Mouse (Mus musculus): Measurements from ENCODE around the gene AY761185. TPM values are rescaled to one million over a fixed set of nuclear protein-coding genes. Genes with fewer than 3 reads are reported as not detected.

AY761185 gene
- polyA plus RNA-seq (2012; ENCODE audit: low replicate concordance): not detected in 2 replicates

GRCm38 (mm10) chr8:20944610-20945009 lies at the start of gene AY761185:
Gene AY761185 (minus strand): TSS chr8:20944710.

GRCm38 (mm10) chr8:20921971-20922370 lies 22.5 kb downstream of the AY761185 start, which contains the start of gene Gm6040:
Gene Gm6040 (minus strand): TSS chr8:20922071.

GRCm38 (mm10) chr8:20902527-20902926 lies 42.0 kb downstream of the AY761185 start, which contains the start of gene Gm15056:
Gene Gm15056 (minus strand): TSS chr8:20902627.

Other genes starting within 250 kb of the AY761185 start
- gene Defb33, start 52.0 kb downstream of the AY761185 start, polyA plus RNA-seq (2012; ENCODE audit: low replicate concordance): not detected in 2 replicates
- not detected in 2 replicates for gene Gm15056, start 42.1 kb downstream of the AY761185 start, polyA plus RNA-seq (2012; ENCODE audit: low replicate concordance)
- not detected in 2 replicates for gene Gm6040, start 22.6 kb downstream of the AY761185 start, polyA plus RNA-seq (2012; ENCODE audit: low replicate concordance)
- not detected in 2 replicates for gene Defa21, start 80.8 kb upstream of the AY761185 start, polyA plus RNA-seq (2012; ENCODE audit: low replicate concordance)
- not detected in 2 replicates for gene Defa23, start 110.3 kb upstream of the AY761185 start, polyA plus RNA-seq (2012; ENCODE audit: low replicate concordance)
- not detected in 2 replicates for gene Defa35, start 120.3 kb upstream of the AY761185 start, polyA plus RNA-seq (2012; ENCODE audit: low replicate concordance)
- not detected in 2 replicates for gene Defa25, start 139.7 kb upstream of the AY761185 start, polyA plus RNA-seq (2012; ENCODE audit: low replicate concordance)
- gene Gm14851, start 151.3 kb upstream of the AY761185 start, polyA plus RNA-seq (2012; ENCODE audit: low replicate concordance): not detected in 2 replicates
- gene Defa30, start 189.9 kb upstream of the AY761185 start, polyA plus RNA-seq (2012; ENCODE audit: low replicate concordance): not detected in 2 replicates
- not detected in 2 replicates for gene Defa22, start 217.6 kb upstream of the AY761185 start, polyA plus RNA-seq (2012; ENCODE audit: low replicate concordance)
- not detected in 2 replicates for gene Defa31, start 246.9 kb upstream of the AY761185 start, polyA plus RNA-seq (2012; ENCODE audit: low replicate concordance)